Mouse (Mus musculus): Measurements from ENCODE around the gene Maml1. TPM values are rescaled to one million over a fixed set of nuclear protein-coding genes. Genes with fewer than 3 reads are reported as not detected.
"Not testable (repeated sequence)": the region's sequence is repeated elsewhere in the genome, so short reads cannot be mapped to it uniquely, and the experiment has no call there.

Gene Maml1
- polyA plus RNA-seq, 1 experiment: 6.3 TPM

DNA sequence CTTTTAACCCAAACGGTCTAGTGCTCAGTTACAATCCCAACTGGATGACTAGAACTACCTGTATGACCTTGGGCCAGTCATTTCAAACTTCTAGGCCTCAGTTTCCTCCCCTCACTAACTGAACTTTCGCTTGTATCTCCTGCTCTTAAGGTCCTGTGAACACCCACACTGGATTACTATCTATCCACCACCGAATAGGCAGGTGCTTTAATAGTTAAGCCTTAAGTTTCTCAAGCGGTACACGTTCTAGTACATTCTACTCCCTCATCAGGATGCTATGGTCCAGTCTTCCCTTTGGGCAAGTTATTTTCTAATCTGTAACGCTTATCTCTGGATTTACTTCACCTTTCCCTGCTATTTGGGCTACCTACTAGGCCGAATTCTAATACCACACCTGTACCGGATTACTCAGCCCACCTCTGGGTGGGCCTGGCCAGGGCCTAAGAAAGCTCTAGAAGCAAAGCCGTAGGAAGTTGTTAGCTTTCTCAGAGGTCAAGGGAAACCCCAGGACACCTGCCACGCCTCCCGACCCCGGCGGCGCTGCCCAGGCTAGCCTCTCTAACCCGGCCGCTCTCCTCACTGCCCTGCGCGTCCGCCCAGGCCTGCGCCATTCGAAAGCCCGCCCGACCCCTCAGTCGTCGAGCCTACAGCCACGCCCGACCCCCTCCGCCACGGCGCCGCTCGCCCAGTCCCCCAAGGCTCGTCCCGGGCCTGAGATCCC, 32.8 kb upstream of the Maml1 start:
- Histone ChIP-seq H3K4me1 (ENCODE audit: control insufficient read depth, insufficient read depth, low read length) (peaks cover 5% of the 10 kb centered on the region; the same call in 1 of the 2 replicates), H3K27ac (ENCODE audit: insufficient read depth, low read length) (peak overlapping the region; percentile 46; the same call in 1 of the 2 replicates), H3K4me3 (ENCODE audit: insufficient read depth, low read length) (peak overlapping the region; percentile 62)
- TF ChIP-seq POLR2A (IDR thresholded peaks at IDR 0.05; ENCODE audit: extremely low read depth, insufficient read depth, low read length) (no peak), CTCF (IDR thresholded peaks at IDR 0.05; ENCODE audit: extremely low read depth, insufficient read depth, low read length) (no peak)

DNA sequence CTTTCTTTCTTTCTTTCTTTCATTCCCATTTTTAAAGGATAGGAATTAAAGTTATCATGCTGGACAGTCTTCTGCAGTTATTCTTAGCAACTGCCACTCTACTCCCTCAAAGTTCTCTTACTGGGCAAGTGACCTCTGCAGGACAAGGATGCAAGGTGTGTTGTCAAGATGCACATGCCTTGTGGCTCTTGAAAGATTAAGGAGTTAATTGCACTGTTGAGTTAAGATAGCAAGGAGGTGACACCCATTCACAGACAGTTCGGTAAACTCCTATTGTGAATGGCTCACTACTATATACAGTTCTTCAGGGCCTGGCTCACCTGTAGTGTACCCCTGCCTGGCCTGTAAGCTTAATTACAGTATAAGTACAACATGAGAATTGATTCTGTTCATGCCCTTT, 31.7 kb upstream of the Maml1 start:
- H3K4me3 ChIP-seq (ENCODE audit: insufficient read depth, low read length): peak overlapping the region; percentile 62; the same call in 1 of the 2 replicates
- TF ChIP-seq POLR2A (IDR thresholded peaks at IDR 0.05; ENCODE audit: extremely low read depth, insufficient read depth, low read length): no peak
- TF ChIP-seq CTCF (IDR thresholded peaks at IDR 0.05; ENCODE audit: extremely low read depth, insufficient read depth, low read length): no peak
- H3K27ac ChIP-seq (ENCODE audit: insufficient read depth, low read length): no peak overlapping the region
- H3K4me1 ChIP-seq (ENCODE audit: control insufficient read depth, insufficient read depth, low read length): peaks cover 5% of the 10 kb centered on the region; the same call in 1 of the 2 replicates

DNA sequence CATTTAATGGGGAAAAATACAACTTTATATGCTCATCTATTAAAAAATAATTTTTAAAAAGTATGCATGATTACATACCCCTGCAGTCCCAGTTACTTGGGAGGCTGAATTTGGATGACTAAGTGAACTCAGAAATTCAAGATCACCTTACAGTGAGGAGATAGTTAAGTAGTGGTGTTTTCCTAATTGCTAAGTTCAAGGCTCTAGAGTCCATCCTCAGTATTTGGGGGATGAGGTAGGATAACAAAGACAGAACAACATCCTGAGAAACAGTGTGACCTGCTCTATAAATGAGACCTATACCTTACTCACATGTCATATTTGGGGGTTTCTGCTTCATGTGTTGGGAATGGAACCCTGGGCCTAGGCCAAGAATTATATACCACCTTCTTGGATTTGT, 30.2 kb upstream of the Maml1 start:
- Histone ChIP-seq H3K4me1 (ENCODE audit: control insufficient read depth, insufficient read depth, low read length) (peaks cover 5% of the 10 kb centered on the region; the same call in 1 of the 2 replicates), H3K27ac (ENCODE audit: insufficient read depth, low read length) (no peak overlapping the region), H3K4me3 (ENCODE audit: insufficient read depth, low read length) (no peak overlapping the region)
- TF ChIP-seq POLR2A (IDR thresholded peaks at IDR 0.05; ENCODE audit: extremely low read depth, insufficient read depth, low read length) (no peak), CTCF (IDR thresholded peaks at IDR 0.05; ENCODE audit: extremely low read depth, insufficient read depth, low read length) (no peak)

DNA sequence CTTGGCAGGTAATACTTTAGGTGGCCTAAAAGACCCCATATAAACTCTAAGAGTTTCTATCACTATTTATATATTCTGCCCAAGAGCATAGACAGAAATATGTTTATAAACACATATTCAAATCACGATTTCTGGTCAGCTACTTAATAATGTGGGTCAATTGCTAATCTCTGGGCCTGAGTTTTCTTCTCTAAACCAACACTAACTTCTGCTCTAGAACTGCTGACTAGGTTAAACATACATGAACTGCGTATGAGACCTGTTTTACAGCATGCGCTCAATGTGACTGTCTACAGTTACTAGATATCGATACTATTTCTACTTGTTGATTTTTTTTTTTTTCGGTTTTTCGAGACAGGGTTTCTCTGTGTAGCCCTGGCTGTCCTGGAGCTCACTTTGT, 29.1 kb upstream of the Maml1 start:
- H3K4me3 ChIP-seq (ENCODE audit: insufficient read depth, low read length): no peak overlapping the region
- no peak overlapping the region for H3K27ac ChIP-seq (ENCODE audit: insufficient read depth, low read length)
- TF ChIP-seq POLR2A (IDR thresholded peaks at IDR 0.05; ENCODE audit: extremely low read depth, insufficient read depth, low read length) (no peak), CTCF (IDR thresholded peaks at IDR 0.05; ENCODE audit: extremely low read depth, insufficient read depth, low read length) (no peak)
- peaks cover 5% of the 10 kb centered on the region; the same call in 1 of the 2 replicates for H3K4me1 ChIP-seq (ENCODE audit: control insufficient read depth, insufficient read depth, low read length)

DNA sequence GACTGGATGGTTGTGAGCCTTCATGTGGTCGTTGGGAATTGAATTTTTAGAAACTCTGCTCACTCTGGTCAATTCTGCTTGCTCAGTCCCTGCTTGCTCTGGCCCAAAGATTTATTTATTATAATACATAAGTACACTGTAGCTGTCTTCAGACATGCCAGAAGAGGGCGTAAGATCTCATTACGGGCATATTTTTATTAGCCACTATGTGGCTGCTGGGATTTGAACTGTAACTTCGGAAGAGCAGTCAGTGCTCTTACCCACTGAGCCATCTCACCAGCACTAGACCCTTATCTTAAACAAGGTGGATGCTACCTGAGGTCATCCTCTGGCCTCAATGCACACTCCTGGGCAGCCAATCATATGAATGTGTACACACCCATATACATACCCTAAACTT, 27.2 kb upstream of the Maml1 start:
- not testable (repeated sequence) for H3K4me1 ChIP-seq (ENCODE audit: control insufficient read depth, insufficient read depth, low read length); H3K27ac ChIP-seq (ENCODE audit: insufficient read depth, low read length); H3K4me3 ChIP-seq (ENCODE audit: insufficient read depth, low read length)

DNA sequence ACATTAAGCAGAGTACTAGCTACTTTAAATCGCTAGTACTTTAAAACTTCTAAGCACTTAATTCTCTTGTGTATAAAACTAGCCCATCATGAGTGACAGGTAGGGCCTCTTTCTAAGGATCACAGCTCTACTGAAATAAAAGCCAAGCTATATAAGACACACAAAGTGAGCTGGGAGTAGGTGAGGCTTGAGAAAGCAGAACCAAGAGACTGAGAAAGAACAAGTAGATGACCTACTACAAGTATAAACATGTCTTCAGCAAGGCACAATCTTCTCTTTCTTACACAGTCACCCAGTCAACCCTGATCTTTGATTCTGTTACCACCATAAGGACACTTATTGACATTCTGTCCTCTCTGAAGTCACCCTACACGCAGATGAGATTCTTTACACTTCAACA, 20.7 kb upstream of the Maml1 start:
- Histone ChIP-seq H3K4me3 (ENCODE audit: insufficient read depth, low read length) (no peak overlapping the region), H3K27ac (ENCODE audit: insufficient read depth, low read length) (no peak overlapping the region), H3K4me1 (ENCODE audit: control insufficient read depth, insufficient read depth, low read length) (no peaks in the 10 kb centered on the region)
- TF ChIP-seq POLR2A (IDR thresholded peaks at IDR 0.05; ENCODE audit: extremely low read depth, insufficient read depth, low read length) (no peak), CTCF (IDR thresholded peaks at IDR 0.05; ENCODE audit: extremely low read depth, insufficient read depth, low read length) (no peak)

DNA sequence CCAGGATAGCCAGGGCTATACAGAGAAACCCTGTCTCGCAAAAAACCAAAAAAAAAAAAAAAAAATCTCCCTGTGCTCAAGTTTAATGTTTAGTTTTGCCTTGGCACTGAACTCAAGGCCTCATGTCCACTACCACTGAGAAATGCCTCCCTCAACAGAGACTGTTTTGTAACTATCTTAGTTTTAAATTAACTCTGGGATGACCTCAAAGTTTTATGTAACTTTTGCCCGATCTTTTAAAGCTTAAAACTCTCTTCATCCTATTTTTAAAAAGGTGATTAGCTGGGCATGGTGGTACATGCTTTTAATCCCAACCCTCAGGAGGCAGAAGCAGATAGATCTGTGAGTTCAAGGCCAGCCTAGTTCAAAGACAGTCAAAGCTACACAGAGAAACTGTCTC, 11.3 kb upstream of the Maml1 start:
- no peak overlapping the region for H3K4me3 ChIP-seq (ENCODE audit: insufficient read depth, low read length)
- H3K4me1 ChIP-seq (ENCODE audit: control insufficient read depth, insufficient read depth, low read length): no peaks in the 10 kb centered on the region
- TF ChIP-seq CTCF (IDR thresholded peaks at IDR 0.05; ENCODE audit: extremely low read depth, insufficient read depth, low read length) (no peak), POLR2A (IDR thresholded peaks at IDR 0.05; ENCODE audit: extremely low read depth, insufficient read depth, low read length) (no peak)
- no peak overlapping the region for H3K27ac ChIP-seq (ENCODE audit: insufficient read depth, low read length)

DNA sequence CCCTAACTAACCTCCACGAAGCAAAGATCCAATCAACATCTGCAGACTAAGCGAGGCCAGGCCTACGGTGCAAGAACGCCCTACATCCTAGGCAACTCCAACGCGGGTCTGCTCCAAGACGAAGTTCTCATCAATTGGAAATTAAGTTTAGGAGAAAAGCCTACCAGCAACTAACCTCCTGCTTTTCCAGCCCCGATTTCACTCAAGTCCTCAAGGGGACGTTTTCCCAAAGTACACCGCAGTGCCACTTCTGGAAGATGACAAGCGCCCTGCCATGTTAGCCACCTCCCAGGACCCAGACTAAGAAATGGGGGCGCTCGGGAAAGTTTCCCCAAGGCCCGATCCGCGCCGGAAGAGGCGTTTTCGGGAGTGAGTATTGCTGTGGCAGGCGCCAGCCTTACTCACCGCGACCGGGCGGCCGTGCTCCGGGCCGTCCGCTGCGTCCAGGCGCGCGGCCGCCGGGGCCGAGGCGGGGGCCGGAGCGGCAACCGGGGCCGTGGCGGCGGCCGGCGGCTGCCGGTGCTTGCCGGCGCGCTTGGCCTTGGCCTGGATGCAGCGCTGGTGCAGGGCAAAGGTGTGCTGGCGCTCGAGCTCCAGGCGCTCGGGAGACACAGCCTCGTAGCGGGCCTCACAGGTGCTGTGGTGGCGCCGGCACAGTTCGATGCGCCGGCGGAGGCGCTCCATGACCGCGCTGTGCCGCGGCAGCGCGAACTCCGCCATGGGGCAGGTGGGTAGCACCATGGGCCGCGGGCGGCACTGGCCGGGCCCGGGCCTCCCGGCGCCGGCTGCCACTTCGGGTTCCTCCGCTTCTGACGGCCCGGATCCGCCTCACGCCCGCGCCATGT, 568 bp downstream of the Maml1 start:
- H3K27ac ChIP-seq (ENCODE audit: insufficient read depth, low read length): peak overlapping the region; percentile 79
- peak overlapping the region; percentile 54 for H3K4me3 ChIP-seq (ENCODE audit: insufficient read depth, low read length)
- peaks cover 3% of the 10 kb centered on the region; the same call in 1 of the 2 replicates for H3K4me1 ChIP-seq (ENCODE audit: control insufficient read depth, insufficient read depth, low read length)
- TF ChIP-seq POLR2A (IDR thresholded peaks at IDR 0.05; ENCODE audit: extremely low read depth, insufficient read depth, low read length): no peak
- TF ChIP-seq CTCF (IDR thresholded peaks at IDR 0.05; ENCODE audit: extremely low read depth, insufficient read depth, low read length): no peak

DNA sequence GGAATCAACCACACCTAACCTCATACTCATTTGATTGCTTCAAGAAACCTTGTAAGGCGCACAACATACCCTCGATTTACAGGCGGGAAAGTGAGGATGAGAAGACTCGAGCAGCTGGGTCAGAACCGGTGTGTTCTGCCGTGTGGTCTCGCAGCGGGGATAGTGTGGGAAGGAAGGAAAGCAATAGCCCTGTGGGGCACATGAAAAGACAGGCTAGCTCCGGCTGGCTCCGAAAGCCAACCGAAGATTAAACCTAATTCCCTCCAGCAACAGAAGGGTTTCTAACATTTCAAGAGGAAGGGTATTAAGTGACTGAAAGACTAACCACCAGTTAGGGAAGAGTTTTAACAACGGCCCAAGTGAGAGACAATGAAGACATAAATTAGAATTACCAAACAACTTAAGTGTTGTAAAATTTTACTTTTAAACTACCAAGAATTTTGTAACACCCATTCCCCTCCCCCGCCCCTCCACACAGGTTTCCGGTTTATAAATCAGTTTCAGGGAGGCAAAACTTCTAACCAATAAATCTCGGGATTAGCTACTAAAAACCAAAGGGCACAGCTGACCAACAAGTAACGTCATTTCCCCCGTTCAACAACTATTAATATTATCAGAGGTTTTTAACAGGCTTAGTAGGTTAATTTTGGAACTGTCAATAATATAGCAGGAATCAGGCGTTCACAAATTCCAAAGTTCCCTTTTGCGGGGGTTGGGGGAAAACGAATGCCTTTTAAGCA, 1.5 kb downstream of the Maml1 start:
- no peak for TF ChIP-seq POLR2A (IDR thresholded peaks at IDR 0.05; ENCODE audit: extremely low read depth, insufficient read depth, low read length)
- H3K27ac ChIP-seq (ENCODE audit: insufficient read depth, low read length): 0 out of 2 replicates have a peak overlapping the region, but pooled peaks have one; percentile 79
- peaks cover 3% of the 10 kb centered on the region; the same call in 1 of the 2 replicates for H3K4me1 ChIP-seq (ENCODE audit: control insufficient read depth, insufficient read depth, low read length)
- H3K4me3 ChIP-seq (ENCODE audit: insufficient read depth, low read length): peak overlapping the region; percentile 54

Measured in cortical plate, adult 2 months (tissue).